Mouse (Mus musculus) left cerebral cortex, postnatal 10 days (tissue): ENCODE measurements around the gene Haus7. TPM values are rescaled to one million over a fixed set of nuclear protein-coding genes. Genes with fewer than 3 reads are reported as not detected.

ENCODE experiments used
- total RNA-seq, 2 experiments: library from RNA; stranded (reverse); gene quantifications; 2 replicates each; pipeline ENCODE4 v1.2.3; 2021

Haus7 gene
- total RNA-seq, 2 experiments from 2014 or later = 13.7 to 15.0 TPM

Other genes starting within 250 kb of the Haus7 start
- gene Xlr4b, start 244.7 kb downstream of the Haus7 start, total RNA-seq = 1 to 10 TPM in 1 of 2 experiments, under 1 TPM in 1; 0.45 to 1.1 TPM
- 10 to 100 TPM; 14.3 to 15.1 TPM for gene F8a, start 230.8 kb downstream of the Haus7 start, total RNA-seq
- under 1 TPM in 1 of 2 experiments, not detected in 1; 0.90 TPM for gene Xlr4c, start 215.9 kb downstream of the Haus7 start, total RNA-seq
- gene Xlr3c, start 193.7 kb downstream of the Haus7 start, total RNA-seq = not detected
- gene Xlr5a, start 166.1 kb downstream of the Haus7 start, total RNA-seq = not detected
- not detected for gene Xlr5c, start 166.1 kb downstream of the Haus7 start, total RNA-seq
- not detected for gene Gm45015, start 122.2 kb downstream of the Haus7 start, total RNA-seq
- gene Zfp275, start 116.4 kb downstream of the Haus7 start, total RNA-seq = 10 to 100 TPM; 16.8 to 17.5 TPM
- gene Gm18336, start 60.3 kb downstream of the Haus7 start, total RNA-seq = under 1 TPM; 0.19 to 0.24 TPM
- gene Zfp92, start 47.9 kb downstream of the Haus7 start, total RNA-seq = 1 to 10 TPM; 2.5 to 3.1 TPM
- not detected for gene Trex2, start 23.7 kb downstream of the Haus7 start, total RNA-seq
- gene Bgn, start 24.6 kb upstream of the Haus7 start, total RNA-seq = 10 to 100 TPM; 33.2 to 34.7 TPM
- 10 to 100 TPM; 63.9 to 64.2 TPM for gene Atp2b3, start 44.0 kb upstream of the Haus7 start, total RNA-seq
- gene Dusp9, start 180.4 kb upstream of the Haus7 start, total RNA-seq = under 1 TPM; 0.47 to 0.87 TPM
- gene Pnck, start 201.1 kb upstream of the Haus7 start, total RNA-seq = 100 to 1,000 TPM; 152 to 154 TPM
- gene Slc6a8, start 214.1 kb upstream of the Haus7 start, total RNA-seq = 10 to 100 TPM; 61.8 to 64.8 TPM